Mouse (Mus musculus) kidney, postnatal 14 days (tissue): ENCODE results near the gene Slc4a4.
A peak's percentile ranks its signal among the peaks of the same experiment; 100 is the strongest.
"Not testable (repeated sequence)": the region's sequence is repeated elsewhere in the genome, so short reads cannot be mapped to it uniquely, and the experiment has no call there.

Source experiments
- DNase-seq: peaks from one replicate; pipeline ENCODE4 v3.0.0; 2022; ENCODE audit warnings: mixed read lengths

Slc4a4 gene

GRCm38 (mm10) chr5:88961351-88961761, 74.7 kb downstream of the Slc4a4 start:
- DNase-seq = peak; percentile 64

GRCm38 (mm10) chr5:88964685-88965290, 78.2 kb downstream of the Slc4a4 start:
- DNase-seq = no peak

GRCm38 (mm10) chr5:88966507-88966906, 79.9 kb downstream of the Slc4a4 start:
- DNase-seq = no peak

- DNase-seq = no peak
These were observed 82.5 kb downstream of the Slc4a4 start for GRCm38 (mm10) chr5:88968923-88969639.

GRCm38 (mm10) chr5:88971554-88971953, 84.9 kb downstream of the Slc4a4 start:
- DNase-seq = no peak

- DNase-seq = no peak
These were observed 85.7 kb downstream of the Slc4a4 start for GRCm38 (mm10) chr5:88972277-88972676.

GRCm38 (mm10) chr5:88973130-88973529, 86.5 kb downstream of the Slc4a4 start:
- DNase-seq = no peak

GRCm38 (mm10) chr5:88975694-88976093, 89.1 kb downstream of the Slc4a4 start:
- DNase-seq = no peak

GRCm38 (mm10) chr5:88976428-88976827, 89.8 kb downstream of the Slc4a4 start:
- no peak for DNase-seq

- no peak for DNase-seq
These were observed 94.1 kb downstream of the Slc4a4 start for GRCm38 (mm10) chr5:88980740-88981139.

GRCm38 (mm10) chr5:88981243-88982014, 94.8 kb downstream of the Slc4a4 start:
- no peak for DNase-seq

- DNase-seq = no peak
These were observed 95.6 kb downstream of the Slc4a4 start for GRCm38 (mm10) chr5:88982040-88982736.

GRCm38 (mm10) chr5:88983170-88983569, 96.6 kb downstream of the Slc4a4 start:
- DNase-seq = no peak

- DNase-seq = no peak
These were observed 97.0 kb downstream of the Slc4a4 start for GRCm38 (mm10) chr5:88983652-88984051.

GRCm38 (mm10) chr5:88989018-88989417, 102.4 kb downstream of the Slc4a4 start:
- peak; percentile 34 for DNase-seq

- peak; percentile 79 for DNase-seq
These were observed 103.7 kb downstream of the Slc4a4 start for GRCm38 (mm10) chr5:88990196-88990747.

- not testable (repeated sequence) for DNase-seq
These were observed 104.7 kb downstream of the Slc4a4 start for GRCm38 (mm10) chr5:88991309-88991708.

GRCm38 (mm10) chr5:88994533-88994932, 107.9 kb downstream of the Slc4a4 start:
- DNase-seq = no peak

- no peak for DNase-seq
These were observed 109.6 kb downstream of the Slc4a4 start for GRCm38 (mm10) chr5:88996246-88996645.

- DNase-seq = no peak
These were observed 110.7 kb downstream of the Slc4a4 start for GRCm38 (mm10) chr5:88997277-88997676.

GRCm38 (mm10) chr5:88999793-89000192, 113.2 kb downstream of the Slc4a4 start:
- DNase-seq = no peak

GRCm38 (mm10) chr5:89000598-89000997, 114.0 kb downstream of the Slc4a4 start:
- no peak for DNase-seq

- peak; percentile 23 for DNase-seq
These were observed 123.5 kb downstream of the Slc4a4 start for GRCm38 (mm10) chr5:89010116-89010515.
